27 mouse cellular contexts compared by ENCODE assay signal in genomic region chr9:24341321-24341720, GRCm38 (mm10).
DNase-seq lines count a peak whose midpoint lies in the region; ATAC-seq and TF ChIP-seq lines count a peak whose summit lies in the region.
"Had no signal": no experiment of that assay in that cellular context is flagged by ENCODE, and none has a peak within 500 bp of the region (broad histone marks: within the 10 kb centered on the region; RNA-seq: fewer than 3 reads in every experiment).

No protein-coding gene starts in this region.

- DNase-seq in cerebellum, adult 9-10 months, result peak; percentile 17
- no peak for DNase-seq in cerebellum, postnatal 25 days
- peak in 1 of 2 experiments; percentile 7 for DNase-seq in layer of hippocampus, adult 2 months (ENCODE audit: low spot score in 2 of 2)
- no peak for DNase-seq in layer of hippocampus, adult 9-10 months (ENCODE audit: low spot score)
- peak; percentile 49 for DNase-seq in retina, postnatal 1 day
- DNase-seq in retina, embryonic 14.5 days (ENCODE audit: low spot score), result no peak
- DNase-seq in fibroblast of lung, adult 2 months (ENCODE audit: low read depth), result peak; percentile 38
- no peak for DNase-seq in hindbrain, embryonic 14.5 days (ENCODE audit: low spot score)
- DNase-seq: adrenal gland, postnatal 25 days; gastrocnemius, adult 2 months; heart, postnatal 4 days; kidney, adult 9 months; kidney, postnatal 14 days; left cerebral cortex, postnatal 4 days; lung, postnatal 4 days; midbrain, embryonic 14.5 days; thymus, adult 2 months; thymus, postnatal 4 days had no signal

- H3K9ac ChIP-seq in hindbrain, embryonic 14.5 days, result no peak overlapping the region
- H3K9ac ChIP-seq: hindbrain, embryonic 15.5 days; limb, embryonic 15.5 days; liver, embryonic 15.5 days; neural tube, embryonic 12.5 days had no signal

- no peaks in the 10 kb centered on the region for H3K4me1 ChIP-seq in hindbrain, embryonic 14.5 days (replicated peaks; ENCODE audit: control insufficient read depth, insufficient read depth, low read length)
- H3K4me1 ChIP-seq: embryonic facial prominence, embryonic 10.5 days; forebrain, embryonic 10.5 days; hindbrain, embryonic 15.5 days; limb, embryonic 15.5 days; liver, embryonic 15.5 days; neural tube, embryonic 12.5 days had no signal

- no peak for ATAC-seq in hindbrain, embryonic 14.5 days (ENCODE audit: low FRiP score)
- ATAC-seq: forebrain, embryonic 16.5 days; intestine, embryonic 16.5 days had no signal

- no peak for TF ChIP-seq CTCF in layer of hippocampus, adult 2 months (conservative IDR thresholded peaks at IDR 0.05)

- WGBS in hindbrain, embryonic 14.5 days, result 35% methylated on average over 3 of the region's 3 CpGs

- no peak overlapping the region for H3K4me3 ChIP-seq in layer of hippocampus, adult 2 months
- H3K4me3 ChIP-seq in hindbrain, embryonic 14.5 days (replicated peaks; ENCODE audit: low read length), result no peak overlapping the region
- H3K4me3 ChIP-seq: embryonic facial prominence, embryonic 10.5 days; forebrain, embryonic 10.5 days; gastrocnemius, adult 2 months; hindbrain, embryonic 15.5 days; limb, embryonic 15.5 days; liver, embryonic 15.5 days; neural tube, embryonic 12.5 days had no signal

- H3K9me3 ChIP-seq in hindbrain, embryonic 14.5 days (ENCODE audit: control insufficient read depth, low read length), result no peaks in the 10 kb centered on the region
- H3K9me3 ChIP-seq: embryonic facial prominence, embryonic 10.5 days; forebrain, embryonic 10.5 days; G1E; hindbrain, embryonic 15.5 days; limb, embryonic 15.5 days; liver, embryonic 15.5 days; neural tube, embryonic 12.5 days had no signal

- H3K4me2 ChIP-seq in hindbrain, embryonic 14.5 days (replicated peaks), result no peak overlapping the region
- H3K4me2 ChIP-seq: hindbrain, embryonic 15.5 days; limb, embryonic 15.5 days; liver, embryonic 15.5 days; neural tube, embryonic 12.5 days had no signal

- H3K36me3 ChIP-seq in hindbrain, embryonic 14.5 days (replicated peaks; ENCODE audit: control insufficient read depth, insufficient read depth), result no peaks in the 10 kb centered on the region
- H3K36me3 ChIP-seq: embryonic facial prominence, embryonic 10.5 days; forebrain, embryonic 10.5 days; G1E; hindbrain, embryonic 15.5 days; limb, embryonic 15.5 days; liver, embryonic 15.5 days; neural tube, embryonic 12.5 days had no signal

- H3K27me3 ChIP-seq in hindbrain, embryonic 14.5 days (ENCODE audit: control insufficient read depth, insufficient read depth, low read length), result no peaks in the 10 kb centered on the region
- H3K27me3 ChIP-seq: hindbrain, embryonic 15.5 days; limb, embryonic 15.5 days; liver, embryonic 15.5 days; neural tube, embryonic 12.5 days had no signal

- peak overlapping the region; percentile 76 for H3K27ac ChIP-seq in layer of hippocampus, adult 2 months
- H3K27ac ChIP-seq in hindbrain, embryonic 14.5 days, result no peak overlapping the region
- H3K27ac ChIP-seq: embryonic facial prominence, embryonic 10.5 days; forebrain, embryonic 10.5 days; gastrocnemius, adult 2 months; hindbrain, embryonic 15.5 days; limb, embryonic 15.5 days; liver, embryonic 15.5 days; neural tube, embryonic 12.5 days had no signal

Comparison
In these comparisons a context has a peak if more than half of its experiments do, and no peak if none do; other contexts are left out.
1. DNase-seq: peak in cerebellum, adult 9-10 months (single experiment), retina, postnatal 1 day (single experiment) and fibroblast of lung, adult 2 months (single experiment); none in cerebellum, postnatal 25 days (0 of 2), layer of hippocampus, adult 9-10 months (single experiment), retina, embryonic 14.5 days (single experiment) and hindbrain, embryonic 14.5 days (single experiment).